ENCODE assay signal across 19 mouse cellular contexts in genomic region chr1:128829536-128829935, GRCm38 (mm10).
DNase-seq lines count a peak whose midpoint lies in the region; ATAC-seq and TF ChIP-seq lines count a peak whose summit lies in the region.
"Had no signal": no experiment of that assay in that cellular context is flagged by ENCODE, and none has a peak within 500 bp of the region (broad histone marks: within the 10 kb centered on the region; RNA-seq: fewer than 3 reads in every experiment).

No protein-coding gene starts in this region.

- peak; percentile 18 for DNase-seq in kidney, postnatal 10 days
- DNase-seq in kidney, adult 9 months: no peak
- DNase-seq in induced T-regulatory cell, adult 2 months (ENCODE audit: low read depth): peak; percentile 28
- peak; percentile 51 for DNase-seq in lung, postnatal 36 days
- DNase-seq in cerebellum, adult 9-11 months: no peak
- DNase-seq in cerebellum, adult 2 months: no peak
- DNase-seq: adrenal gland, postnatal 25 days; B cell, adult 2 months; cerebellum, adult 8-10 months; embryo, embryonic 11 days; right cerebral cortex, postnatal 25 days; thymus, adult 2 months had no signal

- ATAC-seq in heart, embryonic 16.5 days (replicated peaks; ENCODE audit: extremely low read depth, insufficient read depth, low FRiP score): no peak
- ATAC-seq in heart, embryonic 11.5 days (replicated peaks; ENCODE audit: insufficient number of reproducible peaks, low FRiP score, low TSS enrichment): no peak
- ATAC-seq: liver, embryonic 12.5 days; midbrain, embryonic 16.5 days had no signal

- TF ChIP-seq POLR2A in cerebellum, adult 2 months (IDR thresholded peaks at IDR 0.05; ENCODE audit: borderline replicate concordance, insufficient read depth, low read length): no peak

- 45% methylated on average over 2 of the region's 2 CpGs for WGBS in heart, embryonic 16.5 days
- 36% methylated on average over 2 of the region's 2 CpGs for WGBS in heart, embryonic 11.5 days (ENCODE audit: insufficient replicate concordance)
- WGBS in cerebellum, adult 2 months: 72% methylated on average over 2 of the region's 2 CpGs

- peak overlapping the region; percentile 24; the same call in 1 of the 2 replicates for H3K27ac ChIP-seq in heart, embryonic 16.5 days (ENCODE audit: low read length)
- H3K27ac ChIP-seq in heart, embryonic 11.5 days (ENCODE audit: low read depth, low read length): no peak overlapping the region
- no peak overlapping the region for H3K27ac ChIP-seq in cerebellum, adult 2 months (ENCODE audit: insufficient read depth, low read length)
- H3K27ac ChIP-seq: limb, embryonic 12.5 days; liver, embryonic 12.5 days; neural tube, embryonic 15.5 days; stomach, embryonic 15.5 days had no signal

- H3K4me1 ChIP-seq in heart, embryonic 16.5 days (ENCODE audit: control insufficient read depth, insufficient read depth, low read length): no peaks in the 10 kb centered on the region
- H3K4me1 ChIP-seq in heart, embryonic 11.5 days (ENCODE audit: control insufficient read depth, insufficient read depth, low read length): no peaks in the 10 kb centered on the region
- 0 out of 2 replicates have a peak, but pooled peaks cover 3% of the 10 kb centered on the region for H3K4me1 ChIP-seq in cerebellum, adult 2 months (ENCODE audit: control insufficient read depth, insufficient read depth, low read length)
- H3K4me1 ChIP-seq: limb, embryonic 12.5 days; liver, embryonic 12.5 days; stomach, embryonic 15.5 days had no signal

- H3K36me3 ChIP-seq in heart, embryonic 16.5 days (ENCODE audit: control insufficient read depth, insufficient read depth): no peaks in the 10 kb centered on the region
- H3K36me3 ChIP-seq in heart, embryonic 11.5 days (ENCODE audit: control insufficient read depth, insufficient read depth, low read length): no peaks in the 10 kb centered on the region
- H3K36me3 ChIP-seq: limb, embryonic 12.5 days; liver, embryonic 12.5 days; neural tube, embryonic 15.5 days; stomach, embryonic 15.5 days had no signal

- H3K9me3 ChIP-seq in heart, embryonic 16.5 days (replicated peaks; ENCODE audit: control insufficient read depth, low read length): no peaks in the 10 kb centered on the region
- no peaks in the 10 kb centered on the region for H3K9me3 ChIP-seq in heart, embryonic 11.5 days (replicated peaks; ENCODE audit: control insufficient read depth, low read length)
- H3K9me3 ChIP-seq: limb, embryonic 12.5 days; liver, embryonic 12.5 days; neural tube, embryonic 15.5 days; stomach, embryonic 15.5 days had no signal

- TF ChIP-seq CTCF in cerebellum, adult 2 months (IDR thresholded peaks at IDR 0.05; ENCODE audit: borderline replicate concordance, insufficient read depth, low read depth, low read length): no peak

- H3K4me3 ChIP-seq in heart, embryonic 16.5 days (ENCODE audit: low read length): no peak overlapping the region
- no peak overlapping the region for H3K4me3 ChIP-seq in heart, embryonic 11.5 days (ENCODE audit: low read depth, low read length)
- H3K4me3 ChIP-seq in cerebellum, adult 2 months (replicated peaks; ENCODE audit: insufficient read depth, low read depth, low read length): no peak overlapping the region
- H3K4me3 ChIP-seq: limb, embryonic 12.5 days; liver, embryonic 12.5 days; neural tube, embryonic 15.5 days; stomach, embryonic 15.5 days had no signal

- no peaks in the 10 kb centered on the region; the same call in 1 of the 2 replicates for H3K27me3 ChIP-seq in heart, embryonic 16.5 days (ENCODE audit: control insufficient read depth, insufficient read depth, low read length)
- no peaks in the 10 kb centered on the region for H3K27me3 ChIP-seq in heart, embryonic 11.5 days (ENCODE audit: control insufficient read depth, insufficient read depth, low read length)
- no peaks in the 10 kb centered on the region; the same call in 1 of the 2 replicates for H3K27me3 ChIP-seq in cerebellum, adult 2 months (ENCODE audit: control insufficient read depth, insufficient read depth, low read length)
- H3K27me3 ChIP-seq: liver, embryonic 12.5 days; neural tube, embryonic 15.5 days; stomach, embryonic 15.5 days had no signal

- H3K4me2 ChIP-seq in heart, embryonic 16.5 days (ENCODE audit: low read depth, low read length): no peak overlapping the region
- no peak overlapping the region for H3K4me2 ChIP-seq in heart, embryonic 11.5 days
- H3K4me2 ChIP-seq: limb, embryonic 12.5 days; liver, embryonic 12.5 days; neural tube, embryonic 15.5 days; stomach, embryonic 15.5 days had no signal

- H3K9ac ChIP-seq in heart, embryonic 16.5 days (ENCODE audit: low read length): no peak overlapping the region
- H3K9ac ChIP-seq in heart, embryonic 11.5 days (ENCODE audit: low read depth, low read length): no peak overlapping the region
- H3K9ac ChIP-seq: limb, embryonic 12.5 days; liver, embryonic 12.5 days; neural tube, embryonic 15.5 days; stomach, embryonic 15.5 days had no signal

Comparison
In these comparisons a context has a peak if more than half of its experiments do, and no peak if none do; other contexts are left out.
1. DNase-seq: peak in kidney, postnatal 10 days (single experiment), induced T-regulatory cell, adult 2 months (single experiment) and lung, postnatal 36 days (single experiment); none in kidney, adult 9 months (single experiment), cerebellum, adult 9-11 months (single experiment) and cerebellum, adult 2 months (0 of 2).